Mouse (Mus musculus): Measurements from ENCODE around the gene Igfbp5. TPM values are rescaled to one million over a fixed set of nuclear protein-coding genes. Genes with fewer than 3 reads are reported as not detected.

Igfbp5 gene
- total RNA-seq, 2 experiments from 2014 or later = 42.7 to 51.6 TPM

DNA sequence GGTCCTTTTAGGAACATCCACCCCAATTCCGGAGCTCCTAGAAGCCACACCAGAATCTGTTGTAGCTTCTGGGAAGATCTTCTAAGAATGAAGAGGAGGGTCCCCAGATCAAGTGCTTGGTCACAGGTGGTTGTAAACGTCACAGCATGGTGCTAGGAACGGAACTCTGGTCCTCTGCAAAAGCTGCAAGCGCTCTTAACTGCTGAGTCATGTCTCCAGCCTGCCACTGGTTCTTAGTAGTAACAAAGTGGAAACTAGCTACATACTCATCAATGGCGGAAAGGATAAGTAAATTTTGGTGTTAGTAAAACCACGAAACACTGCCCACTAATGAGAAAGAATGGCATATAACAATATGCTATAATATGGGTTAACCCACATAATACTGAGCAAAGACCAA lies 54.7 kb downstream of the Igfbp5 start:
- no peak for TF ChIP-seq CTCF (IDR thresholded peaks at IDR 0.05)
- intact Hi-C loops (cut with DNase I) = loop anchor here (10.0 kb wide), 1 partner anchor 105 kb away; the partner anchor contains the start of gene Rpl37a
- DNase-seq (ENCODE audit: extremely low spot score in 1 of 2, low spot score in 2 of 2) = no peak
- no peak overlapping the region for H3K4me3 ChIP-seq
- no peak overlapping the region for H3K27ac ChIP-seq

DNA sequence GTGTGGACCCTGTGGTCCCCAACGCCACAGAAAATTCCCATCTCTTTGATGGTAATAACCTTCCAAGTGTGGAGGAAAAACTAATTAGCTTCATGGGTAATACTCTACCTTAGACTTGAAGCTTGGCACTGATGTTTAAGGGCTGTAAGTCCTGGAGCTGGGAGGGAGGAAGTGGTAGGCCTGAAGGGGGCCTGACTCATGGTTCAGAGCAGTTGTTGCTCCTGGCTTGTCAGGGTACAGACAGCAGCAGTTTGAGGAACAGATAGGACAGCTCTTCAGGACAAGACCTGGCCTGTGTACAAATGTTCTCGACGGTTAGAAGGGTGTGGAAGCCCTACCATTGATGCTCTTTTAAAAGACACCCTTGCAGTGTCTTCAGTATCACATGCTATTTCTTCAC lies 59.1 kb downstream of the Igfbp5 start:
- no peak overlapping the region for H3K27ac ChIP-seq
- TF ChIP-seq CTCF (IDR thresholded peaks at IDR 0.05) = no peak
- no peak overlapping the region for H3K4me3 ChIP-seq
- intact Hi-C loops (cut with DNase I) = no loop called here
- no peak for DNase-seq (ENCODE audit: extremely low spot score in 1 of 2, low spot score in 2 of 2)

DNA sequence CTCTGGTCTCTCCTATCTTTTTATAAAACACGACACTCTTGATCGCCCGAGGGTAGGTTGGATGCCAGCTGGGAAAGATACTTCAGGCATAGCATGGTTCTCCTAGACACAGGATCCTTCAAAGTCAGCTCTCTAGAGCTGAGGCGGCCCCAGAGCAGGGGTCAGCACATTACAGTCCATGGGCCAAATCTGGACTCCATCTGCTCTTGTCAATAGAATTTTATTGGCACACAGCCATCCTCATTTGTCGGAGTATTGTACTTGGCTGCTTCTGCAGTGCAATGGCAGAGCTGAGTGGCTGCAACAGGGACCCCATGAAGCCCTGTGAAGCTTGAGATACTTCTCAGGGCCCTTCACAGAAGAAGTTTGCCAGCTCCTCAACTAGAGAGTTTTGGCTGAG lies 59.5 kb downstream of the Igfbp5 start:
- TF ChIP-seq CTCF (IDR thresholded peaks at IDR 0.05) = no peak
- no peak for DNase-seq (ENCODE audit: extremely low spot score in 1 of 2, low spot score in 2 of 2)
- intact Hi-C loops (cut with DNase I) = no loop called here
- Histone ChIP-seq H3K27ac (no peak overlapping the region), H3K4me3 (no peak overlapping the region)

- no peak for DNase-seq (ENCODE audit: extremely low spot score in 1 of 2, low spot score in 2 of 2)
- intact Hi-C loops (cut with DNase I) = no loop called here
- no peak overlapping the region for H3K27ac ChIP-seq
- no peak overlapping the region for H3K4me3 ChIP-seq
- no peak for TF ChIP-seq CTCF (IDR thresholded peaks at IDR 0.05)
These were observed 60.9 kb downstream of the Igfbp5 start for GRCm38 (mm10) chr1:72813639-72814403.

DNA sequence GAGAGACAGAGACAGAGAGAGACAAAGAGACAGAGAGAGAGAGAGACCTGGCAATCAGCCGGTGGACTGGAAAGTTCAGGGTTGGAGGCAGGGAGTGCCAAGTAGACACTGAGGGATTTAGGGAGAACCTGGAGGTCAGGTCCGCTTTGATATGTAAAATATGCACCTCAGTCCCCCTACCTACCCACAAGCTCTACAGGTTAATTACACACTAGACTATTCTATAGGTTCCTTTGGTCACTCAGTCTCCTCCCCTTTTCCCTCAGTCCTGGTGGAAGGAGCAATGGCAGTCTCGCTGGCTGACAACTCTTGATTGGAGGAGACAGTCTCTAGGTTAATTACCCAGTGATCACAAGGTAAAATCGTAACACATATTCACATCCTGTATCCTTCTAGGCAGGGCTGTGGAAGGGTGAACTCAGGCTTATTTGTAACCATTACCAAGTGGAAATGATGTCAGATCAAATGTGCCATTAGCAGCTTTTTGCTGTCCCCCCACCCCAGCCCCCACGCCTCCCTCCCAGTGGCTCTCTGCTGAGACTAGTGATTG lies 61.5 kb downstream of the Igfbp5 start:
- TF ChIP-seq CTCF (IDR thresholded peaks at IDR 0.05) = no peak
- H3K27ac ChIP-seq = no peak overlapping the region
- intact Hi-C loops (cut with DNase I) = no loop called here
- no peak overlapping the region for H3K4me3 ChIP-seq
- no peak for DNase-seq (ENCODE audit: extremely low spot score in 1 of 2, low spot score in 2 of 2)

DNA sequence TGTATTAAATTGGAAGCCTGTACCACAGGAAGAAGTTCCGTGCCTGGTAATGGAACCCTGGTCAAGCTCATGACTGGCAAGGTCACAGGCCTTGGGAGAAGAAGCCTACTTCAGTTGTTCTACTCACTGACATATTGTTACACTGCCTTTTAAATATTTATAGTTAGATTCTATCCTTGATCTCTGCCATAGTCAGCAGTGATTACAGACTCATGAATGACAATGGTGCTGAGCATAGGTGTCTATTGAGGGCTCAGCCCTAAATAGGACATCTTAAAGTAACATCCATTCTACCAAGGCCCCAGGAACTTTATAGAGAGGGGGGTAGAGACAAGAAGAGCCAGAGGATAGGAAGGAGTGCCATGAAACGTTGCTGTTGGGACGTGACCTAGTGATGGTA lies 63.6 kb downstream of the Igfbp5 start:
- no peak for DNase-seq (ENCODE audit: extremely low spot score in 1 of 2, low spot score in 2 of 2)
- intact Hi-C loops (cut with DNase I) = no loop called here
- H3K4me3 ChIP-seq = no peak overlapping the region

GRCm38 (mm10) chr1:72809951-72810675 lies 64.6 kb downstream of the Igfbp5 start:
- no peak for TF ChIP-seq CTCF (IDR thresholded peaks at IDR 0.05)
- no peak overlapping the region for H3K4me3 ChIP-seq
- intact Hi-C loops (cut with DNase I) = no loop called here

More for the DNA sequence above, 63.6 kb downstream of the Igfbp5 start:
- TF ChIP-seq CTCF (IDR thresholded peaks at IDR 0.05) = no peak
- H3K27ac ChIP-seq = no peak overlapping the region

DNA sequence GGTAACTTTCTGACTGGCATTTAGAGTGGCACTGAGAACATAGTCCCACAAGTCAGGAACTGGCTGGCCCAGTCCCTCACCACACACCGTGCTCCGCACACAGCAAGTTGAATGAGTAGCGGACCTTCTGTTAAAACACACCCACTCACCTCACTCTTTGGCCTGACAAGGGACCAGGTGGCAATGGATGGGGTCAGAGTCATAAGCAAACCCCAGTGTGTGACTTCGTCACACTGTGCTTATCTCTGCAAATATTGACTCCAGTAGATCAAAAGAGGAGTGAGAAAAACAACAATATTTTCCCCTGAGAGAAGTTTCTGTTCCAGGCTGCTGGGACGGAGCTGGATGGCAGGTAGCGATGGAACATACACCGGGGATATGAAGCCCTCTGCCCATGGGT lies 65.4 kb downstream of the Igfbp5 start:
- no peak overlapping the region for H3K4me3 ChIP-seq
- H3K27ac ChIP-seq = no peak overlapping the region
- TF ChIP-seq CTCF (IDR thresholded peaks at IDR 0.05) = no peak
- intact Hi-C loops (cut with DNase I) = no loop called here
- no peak for DNase-seq (ENCODE audit: extremely low spot score in 1 of 2, low spot score in 2 of 2)

More at GRCm38 (mm10) chr1:72809951-72810675, 64.6 kb downstream of the Igfbp5 start:
- H3K27ac ChIP-seq = no peak overlapping the region
- peak; percentile 41 to 42 for DNase-seq (ENCODE audit: extremely low spot score in 1 of 2, low spot score in 2 of 2)

Other genes starting within 250 kb of the Igfbp5 start
- not detected for gene Ankar, start 174.3 kb downstream of the Igfbp5 start, total RNA-seq (2021)
- 100 to 1,000 TPM; 546 to 562 TPM for gene Rpl37a, start 163.6 kb downstream of the Igfbp5 start, total RNA-seq (2021)
- 10 to 100 TPM; 71.2 to 74.0 TPM for gene Igfbp2, start 50.4 kb downstream of the Igfbp5 start, total RNA-seq (2021)
- not detected for gene Tnp1, start 141.0 kb upstream of the Igfbp5 start, total RNA-seq (2021)